Mouse (Mus musculus) liver, embryonic 11.5 days (tissue): ENCODE results near the gene Dda1. TPM values are rescaled to one million over a fixed set of nuclear protein-coding genes. Genes with fewer than 3 reads are reported as not detected.
A peak's percentile ranks its signal among the peaks of the same experiment; 100 is the strongest.

Experiments
- ATAC-seq: fragments of 200-750 bp; cut with Nextera tagmentation; replicated peaks from 2 replicates; pipeline ENCODE4 v1.8.0; 2017; ENCODE audit warnings: moderate number of reproducible peaks, mild to moderate bottlenecking, moderate TSS enrichment, moderate library complexity; ENCODE audit not compliant: low FRiP score
- DNase-seq: peaks from one replicate; pipeline ENCODE4 v3.0.0-alpha.2; 2017; ENCODE audit warnings: low spot score
- H3K27ac ChIP-seq: fragments of 300-500 bp; sonication (generic); 2 replicates; pipeline ENCODE4 v1.5.1; 2014; ENCODE audit warnings: mild to moderate bottlenecking, low read depth, low read length, control low read depth
- H3K27me3 ChIP-seq: fragments of 300-500 bp; sonication (generic); replicated peaks from 2 replicates; pipeline ENCODE4 v1.6.1; 2014; ENCODE audit warnings: low read length, mixed read lengths; ENCODE audit not compliant: control insufficient read depth, insufficient read depth
- H3K36me3 ChIP-seq: fragments of 300-500 bp; sonication (generic); 2 replicates; pipeline ENCODE4 v1.6.1; 2014; ENCODE audit warnings: mild to moderate bottlenecking, low read length, moderate library complexity, mixed read lengths; ENCODE audit not compliant: control insufficient read depth, insufficient read depth
- H3K4me1 ChIP-seq: fragments of 300-500 bp; sonication (generic); replicated peaks from 2 replicates; pipeline ENCODE4 v1.6.1; 2014; ENCODE audit warnings: low read length, mixed read lengths; ENCODE audit not compliant: control insufficient read depth, insufficient read depth
- H3K4me2 ChIP-seq: fragments of 300-500 bp; sonication (generic); 2 replicates; pipeline ENCODE4 v1.6.1; 2014; ENCODE audit warnings: mild to moderate bottlenecking, control low read depth, moderate library complexity
- H3K4me3 ChIP-seq: fragments of 300-500 bp; sonication (generic); 2 replicates; pipeline ENCODE4 v1.5.1; 2014; ENCODE audit warnings: low read depth, low read length, control low read depth
- H3K9ac ChIP-seq: fragments of 300-500 bp; sonication (generic); 2 replicates; pipeline ENCODE4 v1.6.1; 2014; ENCODE audit warnings: low read depth, low read length, control low read depth
- H3K9me3 ChIP-seq: fragments of 300-500 bp; sonication (generic); 2 replicates; pipeline ENCODE4 v1.6.1; 2016; ENCODE audit warnings: low read length, inconsistent platforms, mixed read lengths; ENCODE audit not compliant: control insufficient read depth
- WGBS: fragments of 180-500 bp; shearing (Covaris S2); extraction: QIAGEN DNeasy Blood & Tissue Kit; methylation state at CpG from one replicate; pipeline ENCODE4 v1.1.7; 2014; 5-methylcytosine and 5-hydroxymethylcytosine counted together
- polyA plus RNA-seq: library from polyadenylated mRNA; unstranded; fragments of >200 nt; fragmentation: Nextera tagmentation; extraction: Ambion mirVana; gene quantifications from 2 replicates; pipeline ENCODE4 v1.2.1, GENCODE M21; 2014

Gene Dda1
- polyA plus RNA-seq, 1 experiment from 2014 or later: 98.2 TPM

DNA sequence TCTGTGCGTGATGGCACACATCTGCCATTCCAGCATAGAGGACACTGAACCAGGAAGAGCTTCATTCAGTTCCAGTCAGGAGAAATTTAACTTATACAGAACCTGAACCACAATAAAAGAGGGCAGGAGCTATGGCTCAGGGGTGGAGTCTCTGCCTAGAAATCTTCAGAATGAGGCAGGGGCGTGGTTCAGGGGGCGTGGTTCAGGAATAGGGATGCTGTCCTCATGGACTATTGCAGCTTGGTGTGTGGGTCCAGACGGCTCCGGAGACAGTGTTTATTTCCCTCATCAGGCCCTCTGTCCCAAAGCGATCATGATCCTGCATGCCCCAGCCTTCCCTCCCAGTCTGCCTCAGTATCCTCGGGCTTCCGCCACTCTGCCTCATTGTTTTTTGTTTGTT, 14.3 kb upstream of the Dda1 start:
- ATAC-seq: no peak
- Histone ChIP-seq H3K4me2 (no peak overlapping the region), H3K4me1 (peaks cover 7% of the 10 kb centered on the region; the same call in 1 of the 2 replicates), H3K36me3 (no peaks in the 10 kb centered on the region; the same call in 1 of the 2 replicates), H3K9me3 (no peaks in the 10 kb centered on the region), H3K27me3 (peaks cover 9% of the 10 kb centered on the region; the same call in 1 of the 2 replicates), H3K27ac (no peak overlapping the region), H3K4me3 (no peak overlapping the region), H3K9ac (no peak overlapping the region)
- DNase-seq: no peak
- WGBS: 72% methylated on average over 8 of the region's 8 CpGs

GRCm38 (mm10) chr8:71456906-71457305, 12.1 kb upstream of the Dda1 start:
- Histone ChIP-seq H3K4me3 (no peak overlapping the region), H3K9ac (no peak overlapping the region), H3K27me3 (peaks cover 12% of the 10 kb centered on the region), H3K9me3 (no peaks in the 10 kb centered on the region), H3K4me2 (no peak overlapping the region), H3K4me1 (peaks cover 7% of the 10 kb centered on the region; the same call in 1 of the 2 replicates), H3K27ac (no peak overlapping the region), H3K36me3 (no peaks in the 10 kb centered on the region; the same call in 1 of the 2 replicates)
- DNase-seq: peak; percentile 46
- WGBS: 34% methylated on average over 22 of the region's 22 CpGs
- peak; percentile 53 for ATAC-seq

DNA sequence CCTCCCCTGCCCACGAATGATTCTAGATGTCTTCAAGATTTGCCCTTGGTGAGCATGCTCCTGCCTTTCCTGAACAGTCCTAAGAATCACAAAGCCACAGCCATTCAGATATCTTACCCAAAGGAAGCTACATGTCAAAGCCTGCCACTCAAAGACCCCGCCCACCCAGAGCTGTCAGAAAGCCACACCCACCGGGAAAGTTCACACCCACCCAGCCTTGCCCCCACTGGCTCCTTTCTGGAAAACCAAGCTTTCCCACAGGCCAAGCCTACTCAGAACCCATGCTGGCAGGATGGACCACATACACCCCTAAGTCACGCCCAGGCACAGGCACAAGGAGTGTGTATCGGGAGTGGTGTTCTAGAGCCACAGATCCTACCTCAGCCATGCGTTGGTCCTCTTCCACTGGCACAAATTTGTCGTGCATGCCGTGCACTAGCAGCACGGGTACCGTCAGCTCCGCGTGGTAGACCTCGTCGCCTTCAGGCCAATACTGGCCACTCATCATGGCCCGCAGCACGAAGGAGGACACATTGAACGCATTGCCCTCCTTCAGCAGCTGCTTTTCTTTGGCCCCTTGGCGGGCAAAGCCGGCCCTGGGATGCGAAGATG, 11.2 kb upstream of the Dda1 start:
- ATAC-seq (no peak), DNase-seq (no peak)
- H3K27ac ChIP-seq: no peak overlapping the region
- no peak overlapping the region for H3K4me3 ChIP-seq
- WGBS: 76% methylated on average over 20 of the region's 20 CpGs
- peaks cover 12% of the 10 kb centered on the region for H3K4me1 ChIP-seq
- H3K9ac ChIP-seq: no peak overlapping the region
- H3K27me3 ChIP-seq: peaks cover 12% of the 10 kb centered on the region
- H3K9me3 ChIP-seq: no peaks in the 10 kb centered on the region
- H3K4me2 ChIP-seq: no peak overlapping the region
- no peaks in the 10 kb centered on the region; the same call in 1 of the 2 replicates for H3K36me3 ChIP-seq

DNA sequence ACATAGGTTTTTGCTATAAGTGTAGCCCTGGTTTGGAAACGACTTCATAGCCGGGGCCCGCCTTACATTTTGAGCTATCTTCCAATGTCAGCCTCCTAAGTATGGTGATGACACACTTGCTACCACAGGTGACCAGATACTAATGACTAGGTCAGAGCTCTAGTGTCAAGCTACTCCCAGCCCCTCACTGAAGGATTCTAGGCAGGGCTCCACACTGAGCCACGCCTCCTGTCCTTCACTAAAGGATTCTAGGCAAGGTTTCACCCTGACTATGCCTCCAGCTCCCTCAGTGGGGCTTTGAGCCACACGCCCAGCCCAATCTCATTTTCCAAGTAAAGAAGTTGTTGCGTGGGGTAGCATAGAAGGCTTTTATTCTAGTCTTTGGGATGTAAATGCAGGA, 8.3 kb upstream of the Dda1 start:
- Histone ChIP-seq H3K4me1 (peaks cover 26% of the 10 kb centered on the region), H3K4me3 (no peak overlapping the region), H3K9ac (no peak overlapping the region), H3K36me3 (no peaks in the 10 kb centered on the region; the same call in 1 of the 2 replicates), H3K27ac (no peak overlapping the region), H3K4me2 (no peak overlapping the region), H3K27me3 (peaks cover 8% of the 10 kb centered on the region), H3K9me3 (no peaks in the 10 kb centered on the region)
- ATAC-seq: no peak
- no peak for DNase-seq
- 88% methylated on average over 6 of the region's 6 CpGs for WGBS

GRCm38 (mm10) chr8:71461152-71461840, 7.7 kb upstream of the Dda1 start:
- 72% methylated on average over 47 of the region's 47 CpGs for WGBS
- no peak overlapping the region for H3K4me3 ChIP-seq
- H3K4me2 ChIP-seq: no peak overlapping the region; the same call in 1 of the 2 replicates
- H3K9ac ChIP-seq: no peak overlapping the region
- H3K27me3 ChIP-seq: peaks cover 6% of the 10 kb centered on the region
- H3K36me3 ChIP-seq: peaks cover 2% of the 10 kb centered on the region; the same call in 1 of the 2 replicates
- peaks cover 28% of the 10 kb centered on the region for H3K4me1 ChIP-seq
- H3K9me3 ChIP-seq: no peaks in the 10 kb centered on the region
- no peak overlapping the region for H3K27ac ChIP-seq
- DNase-seq (no peak), ATAC-seq (no peak)

DNA sequence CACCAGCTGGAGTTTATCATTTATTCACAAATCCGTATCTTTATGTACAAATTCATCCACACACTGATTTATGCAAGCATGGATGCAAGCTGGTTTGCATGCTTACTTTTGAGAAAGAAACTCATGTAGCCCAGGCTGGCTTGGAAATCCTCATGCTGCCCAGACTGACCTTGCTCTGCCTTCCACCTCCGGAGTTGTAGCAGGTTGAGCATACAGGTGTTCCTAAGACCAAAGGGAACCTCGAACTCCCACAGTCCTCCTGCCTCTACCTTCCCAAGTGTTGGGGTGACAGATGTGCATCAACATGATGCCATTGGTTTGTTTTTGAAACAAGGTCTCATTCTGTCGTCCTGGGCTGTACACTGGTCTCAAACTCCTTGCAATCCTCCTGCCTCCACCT, 6.8 kb upstream of the Dda1 start:
- H3K9ac ChIP-seq: no peak overlapping the region; the same call in 1 of the 2 replicates
- H3K4me1 ChIP-seq: peaks cover 23% of the 10 kb centered on the region
- H3K4me3 ChIP-seq: peak overlapping the region; percentile 69
- no peaks in the 10 kb centered on the region for H3K9me3 ChIP-seq
- H3K4me2 ChIP-seq: peak overlapping the region; percentile 90
- ATAC-seq: no peak
- H3K36me3 ChIP-seq: peaks cover 2% of the 10 kb centered on the region; the same call in 1 of the 2 replicates
- WGBS: 68% methylated on average over 4 of the region's 4 CpGs
- DNase-seq: no peak
- no peak overlapping the region for H3K27ac ChIP-seq
- peaks cover 3% of the 10 kb centered on the region; the same call in 1 of the 2 replicates for H3K27me3 ChIP-seq

DNA sequence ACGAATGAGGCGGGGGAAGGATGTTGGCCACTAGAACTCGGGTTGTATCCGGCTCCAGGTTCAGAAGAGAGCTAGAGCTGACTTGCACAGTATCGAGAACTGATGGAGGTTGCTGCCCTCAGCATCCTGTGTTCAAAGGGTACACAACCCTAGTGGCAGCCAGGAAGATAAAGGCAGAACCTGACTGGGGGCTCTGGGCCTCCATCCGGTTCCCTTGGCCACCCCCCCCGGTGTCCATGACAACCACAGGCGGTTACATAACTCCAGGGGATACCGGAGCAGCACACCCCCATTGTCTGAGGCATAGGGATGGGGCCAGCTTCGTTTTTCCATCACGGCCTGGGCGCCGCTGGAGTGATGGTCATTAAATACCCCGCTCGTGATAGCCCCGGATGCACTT, 6.2 kb upstream of the Dda1 start:
- H3K27me3 ChIP-seq: peaks cover 3% of the 10 kb centered on the region; the same call in 1 of the 2 replicates
- peaks cover 21% of the 10 kb centered on the region for H3K4me1 ChIP-seq
- peak overlapping the region; percentile 69 for H3K4me3 ChIP-seq
- peak; percentile 66 for DNase-seq
- WGBS: 7% methylated on average over 15 of the region's 16 CpGs
- H3K27ac ChIP-seq: no peak overlapping the region
- H3K9ac ChIP-seq: peak overlapping the region; percentile 67
- peak overlapping the region; percentile 90 for H3K4me2 ChIP-seq
- no peak for ATAC-seq
- H3K9me3 ChIP-seq: no peaks in the 10 kb centered on the region
- H3K36me3 ChIP-seq: peaks cover 2% of the 10 kb centered on the region; the same call in 1 of the 2 replicates

DNA sequence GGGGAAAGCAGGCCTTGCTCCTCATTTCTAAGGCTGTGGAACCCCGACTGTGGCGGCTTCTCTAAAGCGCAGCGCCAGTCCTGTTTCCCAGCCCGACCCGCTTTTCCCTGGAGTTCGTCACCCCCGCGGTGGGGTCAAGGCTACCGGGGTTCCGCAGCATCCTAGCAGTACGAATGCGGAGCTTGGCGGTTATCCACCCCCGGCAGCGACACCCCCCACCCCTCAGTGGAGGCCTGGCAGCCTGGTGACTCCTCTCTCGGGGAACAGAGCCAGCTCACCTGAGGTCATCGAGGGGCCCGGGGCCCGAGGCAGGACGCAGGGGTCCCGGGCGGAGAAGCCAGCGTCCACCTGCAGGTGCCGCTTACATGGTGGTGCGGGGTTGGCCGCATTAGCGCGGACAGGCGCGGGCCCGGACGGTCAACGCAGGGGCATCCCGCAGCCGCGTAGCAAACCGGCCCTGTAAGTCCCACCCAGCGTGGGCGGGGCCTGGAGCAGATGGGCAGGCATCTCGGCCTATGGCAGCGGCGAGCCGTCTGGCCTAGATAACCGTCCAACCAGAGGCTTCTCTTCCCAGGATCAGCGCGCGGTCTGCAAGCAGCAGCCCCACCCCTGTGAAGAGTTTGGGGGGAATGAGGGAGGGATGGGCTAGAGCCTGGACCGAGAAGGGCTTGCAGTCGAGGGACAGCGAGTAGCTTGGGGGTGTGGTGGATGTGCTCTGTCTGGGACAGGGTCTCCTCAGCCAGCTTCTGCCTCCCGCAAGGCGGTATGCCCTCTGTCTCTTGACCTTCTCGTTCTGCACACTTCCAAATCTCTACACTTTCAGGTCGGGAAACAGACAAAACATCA, 5.6 kb upstream of the Dda1 start, which contains the start of gene Abhd8:
Gene Abhd8, minus strand, starts transcription at position 468 of the 846 bp plus-strand sequence.
- DNase-seq: peak; percentile 96
- H3K4me3 ChIP-seq: peak within 1 kb of the TSS; percentile 69
- H3K4me2 ChIP-seq: peak within 1 kb of the TSS; percentile 90
- H3K36me3 ChIP-seq: peaks cover 2% of the 10 kb centered on the region; the same call in 1 of the 2 replicates
- no peaks in the 10 kb centered on the region for H3K9me3 ChIP-seq
- peak within 1 kb of the TSS; percentile 67 for H3K9ac ChIP-seq
- WGBS: 1% methylated on average over 55 of the region's 55 CpGs
- H3K27me3 ChIP-seq: peaks cover 3% of the 10 kb centered on the region; the same call in 1 of the 2 replicates
- peak; percentile 79 for ATAC-seq
- H3K27ac ChIP-seq: peak within 1 kb of the TSS; percentile 47
- peaks cover 21% of the 10 kb centered on the region for H3K4me1 ChIP-seq
